Mouse (Mus musculus): Measurements from ENCODE around the gene Rasal3. TPM values are rescaled to one million over a fixed set of nuclear protein-coding genes. Genes with fewer than 3 reads are reported as not detected.

The Rasal3 gene
- under 1 TPM in 1 of 2 experiments, not detected in 1; 0.27 TPM for total RNA-seq (2021)
- long read RNA-seq, experiment 1: 0 reads
- long read RNA-seq, experiment 2: 0 reads

DNA sequence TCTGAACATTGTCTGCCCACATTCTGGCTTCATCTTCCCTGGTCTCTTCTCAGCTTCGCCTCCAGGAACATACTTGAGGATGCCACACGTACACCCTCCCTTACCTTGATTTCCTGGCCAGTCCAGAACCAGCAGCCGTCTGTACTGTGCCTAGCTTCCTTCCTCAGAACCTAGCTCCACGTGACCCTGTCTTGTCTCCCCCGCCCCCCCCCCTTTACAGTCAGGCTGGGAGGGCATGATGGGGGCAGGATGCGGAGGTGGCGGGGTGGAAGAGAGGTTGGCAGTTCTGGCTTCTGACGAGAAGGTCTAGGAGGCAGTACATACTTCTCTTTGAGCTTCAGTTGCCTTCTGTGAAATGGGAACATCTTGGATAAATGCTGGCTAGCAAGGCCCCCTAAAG, at the start of gene Rasal3:
TSS of gene Rasal3 (minus strand) at position 167 of the 400 bp plus-strand sequence.
- DNase-seq: no peak

DNA sequence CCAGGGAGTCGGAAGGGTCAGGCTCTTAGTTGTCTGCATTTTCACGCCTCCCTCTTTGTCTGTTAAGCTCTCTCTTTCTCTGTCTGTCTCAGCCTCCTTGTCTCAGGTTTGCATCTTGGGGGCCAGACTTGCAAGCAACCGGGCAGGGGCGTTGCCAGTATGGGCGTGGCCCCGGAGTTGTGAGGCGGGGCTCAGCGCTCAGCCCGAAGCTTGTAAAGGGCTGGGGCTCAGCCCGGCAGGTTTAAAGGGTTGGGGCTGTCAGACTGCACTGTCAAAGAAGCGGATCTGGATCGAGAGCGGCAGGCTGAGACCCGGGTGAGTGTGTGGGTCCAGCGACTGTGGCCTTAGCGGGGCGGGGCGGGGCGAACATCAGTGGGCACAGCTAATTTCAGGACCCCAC, 49.1 kb upstream of the Rasal3 start, which contains the start of gene Cyp4f39:
TSS of gene Cyp4f39 (plus strand) at position 242 of the 400 bp plus-strand sequence.
- no peak for DNase-seq

DNA sequence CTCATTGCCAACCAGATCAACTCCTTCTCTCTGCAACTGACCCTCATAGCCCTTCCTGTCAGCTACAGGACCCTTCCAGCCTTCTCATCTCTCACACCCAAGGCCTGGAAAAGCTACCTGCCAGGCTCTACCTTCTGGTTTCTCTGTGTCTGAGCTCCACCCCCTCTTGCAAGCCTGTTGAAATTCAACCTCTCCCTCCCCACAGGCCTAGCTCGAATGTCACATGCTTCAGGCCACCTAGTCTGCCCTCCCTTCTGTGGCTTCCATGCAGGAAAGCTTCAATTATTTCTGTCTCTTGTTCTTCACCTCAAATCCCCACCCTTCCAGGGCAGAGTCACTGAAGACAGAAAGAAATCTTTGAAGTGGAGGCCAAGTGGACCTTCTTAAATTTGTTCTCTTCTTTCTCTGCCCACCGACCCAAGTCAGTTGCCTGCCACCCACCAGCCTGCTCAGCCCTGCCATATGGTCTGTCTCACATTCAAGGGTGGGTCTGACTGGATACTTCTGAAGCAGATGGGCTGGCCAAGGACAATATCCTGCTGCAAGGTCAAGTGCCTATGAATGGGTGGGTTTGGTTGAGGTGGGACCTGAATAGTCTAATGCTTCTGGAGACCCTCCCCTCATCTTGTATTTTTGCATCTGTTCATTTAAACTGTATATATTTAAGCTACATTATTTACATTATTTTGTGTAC, 47.6 kb upstream of the Rasal3 start:
- DNase-seq: no peak

DNA sequence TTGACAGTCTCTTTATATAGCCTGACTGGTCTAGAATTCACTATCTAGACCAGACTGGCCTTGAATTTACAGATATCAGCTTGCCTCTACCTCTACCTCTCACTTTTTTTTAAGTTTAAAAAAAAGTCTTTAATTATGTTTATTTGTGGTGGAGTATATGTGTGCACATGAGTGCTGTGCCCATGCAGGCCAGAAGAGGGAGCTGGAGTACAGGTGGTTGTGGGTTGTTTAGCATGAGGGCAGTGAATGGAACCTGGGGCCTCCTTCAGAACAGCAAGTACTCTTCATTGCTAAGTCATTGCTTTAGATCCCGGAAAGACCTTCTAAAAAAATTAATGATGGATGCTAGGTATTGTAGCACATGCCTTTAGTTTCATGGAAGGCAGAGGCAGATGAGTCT, 45.7 kb upstream of the Rasal3 start:
- no peak for DNase-seq

DNA sequence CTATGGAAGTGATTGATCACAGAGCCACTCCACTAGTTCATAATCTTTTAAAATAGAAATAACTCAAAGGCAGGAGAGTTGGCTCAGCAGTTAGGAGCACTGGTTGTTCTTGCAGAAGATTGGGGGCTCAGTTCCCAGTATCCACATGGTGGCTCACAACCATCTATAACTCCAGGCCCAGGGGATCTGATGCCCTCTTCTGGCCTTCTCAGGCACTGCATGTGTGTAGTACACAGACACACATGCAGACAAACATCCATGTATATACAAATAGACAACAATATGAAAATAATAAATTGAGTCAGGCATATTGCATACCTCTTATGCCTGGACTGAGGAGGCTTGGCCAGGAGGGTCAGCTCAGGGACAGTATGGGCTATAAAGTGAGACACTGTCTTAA, 43.8 kb upstream of the Rasal3 start:
- DNase-seq: no peak

DNA sequence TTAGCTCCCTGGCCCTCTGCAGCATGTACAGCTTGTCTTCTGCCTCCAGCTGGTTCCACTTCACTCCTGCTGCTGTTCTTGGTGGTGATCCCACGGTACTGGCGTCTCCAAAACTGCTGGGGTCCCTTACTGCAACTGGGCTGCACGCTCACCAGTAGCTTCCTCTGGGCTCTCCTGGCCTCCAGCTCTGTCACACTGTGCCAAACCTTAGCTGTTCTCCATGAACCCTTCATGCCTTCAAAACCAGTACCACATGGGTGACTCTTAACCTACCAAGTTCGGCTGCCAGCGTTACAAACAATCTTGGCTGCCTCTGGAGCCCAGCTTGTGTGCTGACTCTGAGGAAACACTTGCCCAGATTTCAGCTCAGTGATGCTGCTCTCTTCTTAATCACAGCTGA, 41.6 kb upstream of the Rasal3 start:
- peak; percentile 66 for DNase-seq

DNA sequence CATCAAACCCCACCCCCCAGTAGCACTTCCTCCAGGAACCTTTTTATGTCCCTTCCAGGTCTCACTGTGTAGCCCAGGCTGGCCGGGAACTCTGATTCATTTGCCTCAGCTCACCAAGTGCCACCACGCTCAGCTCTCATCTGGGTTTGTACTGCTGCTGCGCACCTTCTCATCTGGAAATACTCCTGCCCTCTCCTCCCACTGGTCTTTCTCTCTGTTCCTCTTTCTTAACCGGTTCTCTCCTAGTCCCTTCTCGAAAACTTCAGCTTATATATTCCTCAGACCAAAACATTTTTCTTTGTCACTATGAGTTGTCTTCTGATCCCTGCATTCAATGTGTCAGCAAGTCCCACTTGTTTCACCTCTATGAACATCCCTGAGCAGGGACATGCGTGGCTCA, 39.9 kb upstream of the Rasal3 start:
- no peak for DNase-seq

DNA sequence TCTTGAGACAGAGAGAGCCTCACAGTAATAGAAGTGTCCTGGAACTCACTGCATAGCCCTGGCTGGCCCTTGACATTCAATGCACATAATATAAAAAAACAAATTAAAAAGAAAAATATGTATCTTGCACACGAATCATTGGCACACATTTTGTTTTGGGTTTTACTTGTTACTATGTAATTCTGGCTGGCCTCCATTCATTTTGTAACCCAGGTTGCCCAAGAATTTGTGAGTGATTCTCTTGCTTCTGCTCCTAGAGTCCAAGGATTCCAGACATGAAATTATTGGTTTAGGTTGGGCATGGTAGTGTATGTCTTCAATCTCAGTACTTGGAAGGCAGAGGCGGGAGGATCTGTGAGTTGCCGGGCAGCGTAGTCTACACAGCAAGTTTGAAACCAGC, 33.7 kb upstream of the Rasal3 start:
- DNase-seq: no peak

DNA sequence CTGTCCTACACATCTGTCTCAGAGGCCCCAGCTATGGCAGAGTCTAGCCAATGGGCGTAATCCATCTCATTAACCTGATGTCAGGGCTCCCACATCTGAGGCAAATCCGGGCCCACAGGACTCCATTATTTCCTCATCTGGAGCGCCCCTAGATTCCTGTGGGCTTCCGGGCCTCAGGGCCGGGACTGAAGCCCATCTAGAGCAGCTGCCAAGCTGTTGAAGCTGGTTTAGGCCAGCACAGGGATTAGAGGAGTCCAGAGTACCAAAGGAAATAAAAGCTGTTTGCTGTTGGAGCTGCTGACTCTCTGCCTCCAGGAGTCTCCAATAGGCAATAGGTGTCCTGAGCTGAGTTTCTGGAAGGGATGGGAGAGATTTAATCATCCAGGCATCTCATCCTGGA, 31.8 kb upstream of the Rasal3 start:
- no peak for DNase-seq

DNA sequence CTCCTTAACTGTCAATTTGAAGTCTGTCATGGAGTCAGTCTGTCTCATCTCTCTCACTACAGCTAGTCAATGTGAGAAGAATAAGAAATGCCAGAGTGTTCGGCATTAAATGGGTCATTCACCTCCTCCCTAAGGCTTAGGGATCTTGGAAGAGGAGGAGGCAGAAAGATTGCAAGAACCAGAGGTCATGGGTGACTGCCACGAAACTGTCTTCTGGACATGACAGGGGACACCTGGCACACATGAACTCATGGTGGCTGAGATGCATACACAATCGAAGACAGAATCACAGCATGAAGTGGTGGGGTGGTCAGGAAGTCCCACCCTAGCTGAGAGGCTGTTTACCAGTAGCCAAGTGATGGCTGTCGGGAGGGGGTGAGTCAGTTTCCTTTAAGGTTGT, 30.9 kb upstream of the Rasal3 start:
- no peak for DNase-seq

DNA sequence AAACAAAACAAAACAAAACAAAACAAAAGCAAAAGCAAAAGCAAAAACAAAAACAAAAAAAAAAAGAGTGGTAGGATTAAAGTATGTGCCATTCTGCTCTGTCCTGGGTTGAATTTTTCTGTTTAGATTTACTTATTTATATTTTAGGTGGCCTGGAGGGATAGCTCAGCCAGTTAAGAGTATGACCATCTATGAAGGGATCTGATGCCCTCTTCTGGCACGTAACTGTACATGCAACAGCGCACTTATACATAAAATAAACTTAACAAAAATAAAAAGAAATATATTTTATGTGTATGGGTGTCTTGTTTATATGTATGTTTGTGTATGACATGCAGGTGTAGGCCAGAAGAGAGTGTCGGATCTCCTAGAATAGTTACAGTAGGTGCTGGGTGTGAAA, 28.6 kb upstream of the Rasal3 start:
- no peak for DNase-seq

DNA sequence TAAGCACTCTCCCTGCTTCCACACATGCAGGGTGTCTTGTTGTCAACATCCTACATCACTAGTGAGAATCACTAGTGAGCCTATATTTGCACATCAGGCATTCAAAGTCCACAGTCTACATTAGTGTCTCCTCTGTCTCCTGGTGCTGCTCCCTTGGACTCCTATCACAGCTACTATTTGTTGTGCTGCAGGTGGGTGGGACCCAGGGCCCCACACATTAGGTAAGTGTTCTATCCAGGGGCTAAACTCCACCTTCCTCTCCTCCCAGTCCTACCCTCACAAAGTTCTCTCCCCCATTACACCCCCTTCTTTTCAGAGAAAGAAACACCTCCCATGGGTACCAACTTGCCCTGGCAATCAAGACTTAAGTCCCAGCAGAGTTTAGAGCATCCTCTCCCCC, 23.2 kb upstream of the Rasal3 start:
- no peak for DNase-seq

DNA sequence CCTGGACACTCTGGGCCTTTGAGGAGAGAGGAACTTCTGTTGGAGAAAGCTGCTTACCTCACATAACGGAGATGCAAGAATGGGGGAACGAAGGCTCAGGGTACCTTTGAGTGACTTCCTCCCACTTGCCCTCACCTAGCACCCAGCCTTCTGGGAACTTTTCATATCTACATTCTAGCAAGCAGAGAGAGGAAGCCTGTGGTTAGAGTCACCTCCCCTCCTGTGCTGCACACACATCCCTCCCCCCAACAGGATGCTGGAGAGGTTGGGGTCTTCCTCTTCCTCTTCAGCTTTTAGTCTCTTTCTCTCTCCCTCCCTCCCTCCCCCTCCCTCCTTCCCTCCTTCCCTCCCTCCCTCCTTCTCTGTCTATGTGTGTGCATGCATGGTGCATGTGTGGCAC, 20.7 kb upstream of the Rasal3 start, which contains the start of gene Pglyrp2:
TSS of gene Pglyrp2 (minus strand) at position 134 of the 400 bp plus-strand sequence.
- no peak for DNase-seq

DNA sequence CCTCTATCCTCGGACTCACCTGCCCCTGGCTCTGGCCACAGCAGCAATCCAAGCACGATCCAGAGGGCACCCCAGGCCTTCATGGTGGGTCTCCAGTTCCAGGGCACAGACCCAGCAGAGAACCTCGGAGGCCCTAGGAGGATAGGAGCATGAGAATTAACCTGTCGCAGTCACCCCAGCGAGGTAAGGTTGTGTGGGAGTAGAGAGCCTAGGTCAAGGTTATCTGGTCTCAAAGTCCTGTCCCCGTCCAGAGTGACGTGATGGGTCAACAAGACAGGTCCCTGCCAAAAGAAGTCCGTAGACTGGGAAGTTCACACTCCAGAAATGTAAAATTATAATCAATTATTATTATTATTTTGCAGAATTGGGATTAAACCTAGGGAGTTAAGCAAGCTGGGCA, 17.4 kb upstream of the Rasal3 start:
- DNase-seq: no peak

DNA sequence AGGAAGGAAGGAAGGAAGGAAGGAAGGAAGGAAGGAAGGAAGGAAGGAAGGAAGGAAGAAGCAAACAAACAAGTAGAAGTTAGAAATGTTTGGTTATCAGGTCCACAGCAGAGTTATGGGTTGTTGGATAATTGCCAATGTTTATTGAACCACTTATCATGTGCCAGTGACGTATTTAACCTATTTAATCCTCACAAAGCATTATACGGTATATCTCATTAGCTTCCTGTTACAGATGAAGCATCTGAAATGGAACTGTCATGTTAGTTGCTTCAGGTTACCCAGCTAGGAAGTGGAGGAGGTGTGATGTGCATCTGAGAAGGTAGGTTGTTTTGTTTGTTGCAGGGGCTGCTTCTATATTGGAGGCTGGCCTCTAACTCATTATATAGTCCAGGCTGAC, 16.6 kb upstream of the Rasal3 start:
- DNase-seq: no peak

DNA sequence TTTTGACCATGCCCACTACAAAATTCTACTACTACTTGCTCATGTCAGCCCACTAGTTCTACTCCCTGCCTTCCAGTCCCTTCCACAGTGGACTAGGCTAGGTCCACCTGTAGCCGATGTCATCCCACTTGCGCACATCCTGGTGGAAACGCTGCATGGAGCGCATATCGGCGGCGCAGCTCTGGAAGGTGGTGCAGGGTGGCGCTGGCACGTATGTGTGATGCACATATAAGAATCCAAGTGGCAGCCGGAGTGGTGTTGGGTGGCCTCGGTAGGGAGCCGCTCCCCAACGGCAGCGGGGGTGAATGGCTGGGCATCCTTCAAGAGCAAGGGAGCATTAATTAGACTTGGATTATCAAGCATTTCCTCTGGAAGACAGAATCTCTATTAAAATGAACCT, 13.4 kb upstream of the Rasal3 start:
- no peak for DNase-seq

DNA sequence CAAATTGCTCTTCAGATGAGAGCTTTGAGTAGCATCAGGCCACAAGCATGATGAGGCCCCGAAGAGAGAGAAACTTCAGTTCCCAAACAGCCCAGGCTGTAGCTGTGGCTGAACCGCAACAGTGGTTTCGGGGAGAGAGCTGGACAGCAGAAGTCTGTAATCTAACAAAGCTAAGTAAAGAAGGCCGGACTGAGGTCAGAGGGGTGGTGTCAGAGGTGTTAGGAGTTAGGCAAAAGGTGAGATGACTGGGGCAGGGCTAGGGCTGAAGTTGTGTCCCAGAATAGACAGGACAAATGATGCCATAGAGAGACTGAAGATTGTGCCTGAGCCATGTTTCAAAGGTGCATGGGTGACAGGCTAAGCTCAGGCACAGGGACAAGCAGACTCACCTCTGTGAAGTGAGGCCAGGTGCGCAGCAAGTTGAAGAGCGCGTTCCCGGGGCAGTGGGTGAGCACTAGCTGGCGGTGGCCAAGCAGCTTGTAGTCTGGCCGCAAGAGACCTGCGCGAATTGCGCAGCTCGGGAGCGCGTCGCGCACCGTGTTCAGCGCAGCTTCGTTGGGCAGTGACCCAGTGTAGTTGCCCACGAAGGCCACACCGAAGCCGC, 12.1 kb upstream of the Rasal3 start:
- no peak for DNase-seq

DNA sequence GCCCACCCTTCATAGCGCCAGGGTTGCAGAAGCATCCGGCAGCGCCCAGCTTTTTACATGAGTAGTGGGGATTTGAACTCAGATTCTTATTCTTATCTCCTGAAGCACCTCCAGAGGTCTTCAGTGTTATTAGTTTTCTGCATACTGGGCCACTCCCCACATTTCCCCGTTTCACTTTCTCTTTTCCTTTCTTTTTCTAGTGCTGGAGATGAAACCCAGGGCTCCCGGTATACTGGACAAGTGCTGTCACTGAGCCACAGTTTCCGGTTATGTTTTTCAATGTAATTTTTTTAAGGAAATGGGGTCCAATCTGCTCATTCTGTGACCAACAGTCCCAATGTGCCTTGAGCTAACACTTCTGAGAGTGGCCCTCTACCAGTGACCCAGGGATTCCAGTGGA, 8.5 kb upstream of the Rasal3 start:
- DNase-seq: no peak

DNA sequence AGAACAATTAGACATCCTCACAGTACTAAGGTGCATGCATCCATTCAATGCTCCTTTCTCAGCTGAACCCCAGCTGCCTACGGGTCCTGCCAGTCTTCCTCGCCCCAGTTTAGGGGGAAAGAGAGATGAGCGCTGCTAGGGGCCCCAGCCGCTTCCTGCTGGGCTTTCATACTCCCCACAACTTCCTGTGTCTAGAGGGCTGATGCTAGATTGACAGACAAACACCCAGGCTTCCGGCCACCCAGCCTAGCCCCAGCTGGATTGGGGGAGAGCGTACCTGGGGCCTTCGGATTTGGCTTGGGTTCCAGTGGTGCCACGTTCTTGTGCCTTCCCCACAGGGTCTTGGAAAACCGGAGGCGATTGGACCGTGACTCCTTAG, 615 bp downstream of the Rasal3 start:
- no peak for DNase-seq

DNA sequence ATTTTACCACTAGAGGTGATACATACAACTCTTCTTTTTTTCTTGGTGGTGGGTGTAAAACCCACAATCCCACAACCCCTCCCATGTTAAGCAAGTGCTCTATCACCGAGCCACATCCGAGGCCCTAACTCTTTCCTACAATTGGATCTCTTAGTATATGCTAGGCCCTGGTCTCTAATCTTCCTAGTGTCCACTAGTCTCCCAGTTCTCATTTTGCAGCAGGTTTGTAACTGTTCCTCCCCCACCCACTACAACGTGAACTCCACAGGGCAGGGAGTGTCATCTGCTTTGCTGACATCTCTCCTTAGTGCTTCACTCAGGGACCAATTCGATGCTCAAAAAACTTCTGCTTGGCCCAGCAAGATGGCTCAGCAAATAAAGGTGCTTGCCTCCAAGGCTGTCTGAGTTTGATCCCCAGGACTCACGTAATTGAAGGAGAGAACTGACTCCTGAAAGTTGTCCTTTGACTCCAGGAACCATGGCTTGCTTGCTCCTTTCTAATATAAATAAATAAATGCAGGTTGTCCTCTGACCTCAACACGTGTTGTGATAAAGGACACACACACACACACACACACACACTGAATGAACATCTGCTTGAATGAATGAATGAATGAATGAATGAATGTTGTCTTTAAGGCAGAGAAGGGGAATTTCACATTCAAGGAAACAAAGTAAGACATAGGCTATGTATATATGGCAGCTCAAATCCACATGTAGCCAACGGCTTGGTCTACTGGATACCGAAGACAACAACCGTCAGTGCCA, 1.2 kb downstream of the Rasal3 start:
- no peak for DNase-seq

DNA sequence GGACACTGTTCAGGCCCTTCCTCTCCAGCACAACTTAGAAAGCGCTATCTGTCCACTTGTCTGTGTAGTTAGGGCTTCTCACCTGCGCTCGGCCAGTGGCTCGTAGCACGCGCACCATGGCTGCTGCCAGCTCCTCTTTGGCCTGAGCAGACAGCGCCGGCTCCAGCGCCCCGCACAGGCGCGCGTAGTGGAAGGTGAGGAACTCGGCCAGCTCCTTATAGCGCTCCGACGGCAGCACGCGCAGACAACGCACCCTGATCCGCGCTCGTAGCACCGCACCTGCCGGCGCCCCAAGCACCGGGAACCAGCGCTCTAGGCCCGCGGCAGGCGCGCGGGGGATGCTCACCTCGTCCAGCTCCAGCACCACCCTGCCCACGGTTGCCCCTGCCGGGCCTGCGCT, 7.1 kb downstream of the Rasal3 start:
- no peak for DNase-seq

DNA sequence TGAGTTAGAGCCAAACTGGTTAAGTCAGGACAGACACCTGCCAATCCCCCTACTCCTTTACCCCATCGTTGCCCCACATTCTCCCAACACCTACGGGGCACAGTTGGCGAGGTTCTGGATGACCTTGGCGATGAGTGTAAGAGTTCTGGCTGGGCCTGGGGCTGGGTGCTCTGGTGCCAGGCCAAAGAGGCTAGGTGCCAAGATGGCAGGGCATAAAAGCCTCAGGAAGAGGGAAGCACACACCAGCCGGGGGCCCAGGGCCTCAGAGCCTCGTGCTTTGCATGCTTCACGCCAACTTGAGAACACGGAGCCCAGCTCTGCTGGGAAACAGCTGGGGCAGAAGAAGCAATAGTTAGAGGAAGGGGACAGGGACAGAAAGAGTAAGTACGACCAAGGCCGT, 9.4 kb downstream of the Rasal3 start:
- DNase-seq: no peak

DNA sequence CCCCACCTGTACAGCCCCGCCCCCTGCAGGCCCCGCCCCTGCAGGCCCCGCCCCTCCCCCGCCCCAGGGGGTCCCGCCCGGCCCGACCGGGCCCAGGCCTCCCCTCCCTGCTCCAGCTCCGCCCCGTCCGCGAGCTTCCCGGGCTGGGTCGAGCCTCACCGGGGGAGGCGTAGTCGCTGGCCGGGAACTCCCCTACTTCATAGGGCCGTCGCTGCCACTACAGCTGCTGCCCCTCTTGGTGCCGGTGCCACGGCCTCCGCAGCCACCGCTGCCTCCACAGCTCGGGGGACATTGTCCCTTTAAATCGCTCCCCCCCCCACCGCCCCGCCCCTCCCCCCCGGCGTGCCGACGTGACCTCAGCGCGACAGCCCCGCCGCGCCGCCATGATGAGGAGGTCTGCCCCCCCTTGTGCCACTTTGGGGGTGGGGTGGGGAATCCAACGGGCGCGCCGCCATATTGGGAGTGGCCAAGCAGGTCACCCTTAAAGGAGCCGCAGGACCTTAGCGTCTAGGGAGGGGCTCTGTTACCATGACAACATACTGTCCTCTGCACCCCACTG, 14.2 kb downstream of the Rasal3 start, which contains the start of gene Wiz:
TSS of gene Wiz (minus strand) at position 339 of the 559 bp plus-strand sequence.
- peak; percentile 94 for DNase-seq

All from gastrocnemius, postnatal 25 days (tissue).